Mouse (Mus musculus): ENCODE measurements at regions not wholly inside any gene's neighbourhood (a gene's known extent, or its start where the extent isn't known, plus 50 kb on each side); places are given as distances from the start of the nearest gene placed in this dataset.

DNA sequence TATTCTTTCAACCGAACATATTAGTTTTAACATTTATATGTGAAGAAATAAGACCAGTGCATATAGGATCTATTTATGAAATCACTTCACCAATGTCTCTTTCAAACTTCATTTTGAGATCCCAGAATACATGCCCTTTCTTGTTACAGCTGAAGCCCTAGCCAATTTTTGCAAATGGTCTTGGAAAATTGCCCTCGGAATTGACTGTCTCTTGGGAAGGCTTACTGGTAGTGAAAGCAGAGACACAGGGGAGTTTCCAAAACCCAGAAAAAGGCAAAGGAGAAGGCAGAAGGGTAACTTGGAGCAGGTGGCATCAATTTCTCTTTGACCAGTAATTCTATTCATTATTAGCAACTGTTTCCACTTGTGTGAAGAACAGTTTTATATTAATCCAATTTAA lies 515.4 kb downstream of the Gm826 start:
- Histone ChIP-seq H3K27ac (ENCODE audit: low read depth, low read length) (no peak overlapping the region), H3K27me3 (ENCODE audit: control insufficient read depth, insufficient read depth, low read length) (no peaks in the 10 kb centered on the region), H3K4me1 (replicated peaks; ENCODE audit: control insufficient read depth, insufficient read depth, low read length) (no peaks in the 10 kb centered on the region), H3K4me2 (ENCODE audit: low read depth, low read length, severe bottlenecking) (no peak overlapping the region), H3K36me3 (ENCODE audit: control insufficient read depth, insufficient read depth, low read length) (no peaks in the 10 kb centered on the region), H3K4me3 (ENCODE audit: low read depth, low read length) (no peak overlapping the region), H3K9me3 (ENCODE audit: control insufficient read depth, low read length) (no peaks in the 10 kb centered on the region), H3K9ac (ENCODE audit: low read length) (no peak overlapping the region)
- WGBS = 91% methylated on average over 2 of the region's 2 CpGs
- ATAC-seq (replicated peaks; ENCODE audit: low FRiP score) = no peak
- no peak for DNase-seq (ENCODE audit: low spot score)

DNA sequence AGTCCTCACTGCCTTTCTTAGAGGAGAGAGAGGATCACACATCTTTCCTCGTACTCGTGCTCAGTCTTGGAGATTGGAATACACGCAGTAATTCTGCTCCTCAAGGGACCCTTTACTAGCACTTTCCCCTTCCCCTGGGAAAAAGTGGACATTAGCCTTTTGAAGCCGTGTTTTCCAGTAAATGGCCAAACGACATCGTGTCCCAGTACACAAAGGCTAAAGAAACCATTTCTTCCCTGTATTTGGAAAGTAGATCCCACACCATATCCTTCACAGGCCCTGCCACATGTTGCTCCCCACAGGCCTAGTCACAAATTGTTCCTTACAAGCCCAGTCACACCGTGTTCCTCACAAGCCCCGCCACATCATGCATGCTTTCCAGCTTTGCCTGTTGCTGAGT lies 517.6 kb downstream of the Gm826 start:
- Histone ChIP-seq H3K4me1 (replicated peaks; ENCODE audit: control insufficient read depth, insufficient read depth, low read length) (no peaks in the 10 kb centered on the region), H3K4me2 (ENCODE audit: low read depth, low read length, severe bottlenecking) (no peak overlapping the region)
- ATAC-seq (replicated peaks; ENCODE audit: low FRiP score) = no peak

More for the DNA sequence above, 517.6 kb downstream of the Gm826 start:
- DNase-seq (ENCODE audit: low spot score) = no peak
- no peak overlapping the region for H3K9ac ChIP-seq (ENCODE audit: low read length)
- H3K27ac ChIP-seq (ENCODE audit: low read depth, low read length) = no peak overlapping the region
- no peaks in the 10 kb centered on the region for H3K9me3 ChIP-seq (ENCODE audit: control insufficient read depth, low read length)
- no peaks in the 10 kb centered on the region for H3K36me3 ChIP-seq (ENCODE audit: control insufficient read depth, insufficient read depth, low read length)
- H3K4me3 ChIP-seq (ENCODE audit: low read depth, low read length) = no peak overlapping the region
- no peaks in the 10 kb centered on the region for H3K27me3 ChIP-seq (ENCODE audit: control insufficient read depth, insufficient read depth, low read length)
- 90% methylated on average over 8 of the region's 8 CpGs for WGBS

All from forebrain, embryonic 11.5 days (tissue).